Mouse (Mus musculus) intestine, postnatal 0 days (tissue): Measurements from ENCODE around the gene Dapk3. TPM values are rescaled to one million over a fixed set of nuclear protein-coding genes. Genes with fewer than 3 reads are reported as not detected.

Source experiments
- ATAC-seq: fragments of 200-750 bp; cut with Nextera tagmentation; 2 replicates; pipeline ENCODE4 v1.8.0; 2017; ENCODE audit warnings: mild to moderate bottlenecking, moderate TSS enrichment, moderate library complexity
- H3K27ac ChIP-seq: fragments of 300-500 bp; sonication (generic); 2 replicates; pipeline ENCODE4 v1.5.1; 2014; ENCODE audit warnings: mild to moderate bottlenecking, low read depth, low read length, moderate library complexity
- H3K27me3 ChIP-seq: fragments of 300-500 bp; sonication (generic); replicated peaks from 2 replicates; pipeline ENCODE4 v1.6.1; 2014; ENCODE audit warnings: low read length, mixed read lengths; ENCODE audit not compliant: control insufficient read depth, insufficient read depth
- H3K36me3 ChIP-seq: fragments of 300-500 bp; sonication (generic); 2 replicates; pipeline ENCODE4 v1.6.1; 2014; ENCODE audit warnings: mild to moderate bottlenecking, moderate library complexity; ENCODE audit not compliant: control insufficient read depth, insufficient read depth
- H3K4me1 ChIP-seq: fragments of 300-500 bp; sonication (generic); replicated peaks from 2 replicates; pipeline ENCODE4 v1.6.1; 2014; ENCODE audit warnings: antibody characterized with exemption, low read length, mixed read lengths; ENCODE audit not compliant: control insufficient read depth, insufficient read depth
- H3K4me2 ChIP-seq: fragments of 300-500 bp; sonication (generic); replicated peaks from 2 replicates; pipeline ENCODE4 v1.6.1; 2014; ENCODE audit warnings: low read depth, mild to moderate bottlenecking, moderate library complexity
- H3K4me3 ChIP-seq: fragments of 300-500 bp; sonication (generic); 2 replicates; pipeline ENCODE4 v1.5.1; 2014; ENCODE audit warnings: low read depth, low read length
- H3K9ac ChIP-seq: fragments of 300-500 bp; sonication (generic); 2 replicates; pipeline ENCODE4 v1.6.1; 2014; ENCODE audit warnings: mild to moderate bottlenecking, low read depth, low read length
- H3K9me3 ChIP-seq: fragments of 300-500 bp; sonication (generic); 2 replicates; pipeline ENCODE4 v1.6.1; 2016; ENCODE audit warnings: mixed run types; ENCODE audit not compliant: control insufficient read depth
- CTCF ChIP-seq: sonication (generic); IDR thresholded peaks from 2 replicates; pipeline ENCODE4 v1.5.1; 2016; ENCODE audit warnings: low read depth, mild to moderate bottlenecking, control low read depth, antibody characterized with exemption, moderate library complexity
- WGBS: fragments of 180-500 bp; shearing (Covaris S2); extraction: QIAGEN DNeasy Blood & Tissue Kit; methylation state at CpG from one replicate; pipeline ENCODE4 v1.1.7; 2014; 5-methylcytosine and 5-hydroxymethylcytosine counted together
- polyA plus RNA-seq: library from polyadenylated mRNA; unstranded; fragments of >200 nt; fragmentation: Nextera tagmentation; extraction: Ambion mirVana; gene quantifications from 2 replicates; pipeline ENCODE4 v1.2.1, GENCODE M21; 2015

Dapk3 gene
- polyA plus RNA-seq, 1 experiment from 2014 or later: 53.4 TPM

GRCm38 (mm10) chr10:81145307-81145706 is 37.5 kb upstream of the Dapk3 start:
- Histone ChIP-seq H3K4me1 (peaks cover 16% of the 10 kb centered on the region; the same call in 1 of the 2 replicates), H3K4me2 (peak overlapping the region; percentile 59), H3K9ac (0 out of 2 replicates have a peak overlapping the region, but pooled peaks have one; percentile 31), H3K4me3 (no peak overlapping the region), H3K36me3 (peaks cover 65% of the 10 kb centered on the region), H3K27me3 (no peaks in the 10 kb centered on the region), H3K27ac (peak overlapping the region; percentile 91), H3K9me3 (no peaks in the 10 kb centered on the region)
- 72% methylated on average over 6 of the region's 6 CpGs for WGBS
- TF ChIP-seq CTCF: no peak
- ATAC-seq: no peak

DNA sequence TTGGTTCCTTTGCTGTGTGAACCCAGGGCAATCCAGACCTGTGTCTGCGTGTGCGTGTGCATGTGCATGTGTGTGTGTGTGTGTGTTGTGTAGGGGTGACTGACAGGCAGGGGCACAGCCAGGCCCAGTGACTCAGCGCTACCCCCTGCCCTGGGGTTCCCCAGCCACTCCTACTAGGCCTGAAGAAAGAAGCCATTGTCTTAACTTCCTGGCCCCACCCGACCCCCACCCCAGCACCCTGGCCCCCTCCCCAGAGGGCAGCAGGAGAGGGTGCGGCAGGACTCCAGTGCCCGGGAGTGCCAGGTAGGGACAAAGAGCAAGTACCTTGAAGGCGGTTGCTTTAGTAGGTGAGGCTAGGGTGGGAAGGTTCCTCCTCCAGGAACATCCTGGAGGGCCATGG is 37.0 kb upstream of the Dapk3 start:
- H3K9ac ChIP-seq: peak overlapping the region; percentile 31; the same call in 1 of the 2 replicates
- no peaks in the 10 kb centered on the region for H3K27me3 ChIP-seq
- no peaks in the 10 kb centered on the region for H3K9me3 ChIP-seq
- TF ChIP-seq CTCF: no peak
- H3K4me1 ChIP-seq: peaks cover 12% of the 10 kb centered on the region; the same call in 1 of the 2 replicates
- peaks cover 68% of the 10 kb centered on the region for H3K36me3 ChIP-seq
- peak overlapping the region; percentile 21 for H3K4me3 ChIP-seq
- ATAC-seq: peak; percentile 70
- peak overlapping the region; percentile 59 for H3K4me2 ChIP-seq
- WGBS: 43% methylated on average over 7 of the region's 7 CpGs
- peak overlapping the region; percentile 91 for H3K27ac ChIP-seq

- Histone ChIP-seq H3K4me2 (peak overlapping the region; percentile 59), H3K4me3 (peak overlapping the region; percentile 21), H3K27me3 (no peaks in the 10 kb centered on the region), H3K27ac (peak overlapping the region; percentile 91), H3K9me3 (no peaks in the 10 kb centered on the region), H3K9ac (peak overlapping the region; percentile 31; the same call in 1 of the 2 replicates), H3K4me1 (peaks cover 7% of the 10 kb centered on the region; the same call in 1 of the 2 replicates), H3K36me3 (peaks cover 68% of the 10 kb centered on the region)
- WGBS: 38% methylated on average over 4 of the region's 4 CpGs
- no peak for TF ChIP-seq CTCF
- 0 out of 2 replicates have a peak, but pooled peaks have one; percentile 0 for ATAC-seq
Observed at GRCm38 (mm10) chr10:81146296-81146695, 36.5 kb upstream of the Dapk3 start.

GRCm38 (mm10) chr10:81151261-81151660 is 31.5 kb upstream of the Dapk3 start:
- Histone ChIP-seq H3K4me1 (0 out of 2 replicates have a peak, but pooled peaks cover 3% of the 10 kb centered on the region), H3K4me2 (no peak overlapping the region), H3K9ac (no peak overlapping the region), H3K9me3 (no peaks in the 10 kb centered on the region), H3K27me3 (no peaks in the 10 kb centered on the region), H3K4me3 (no peak overlapping the region), H3K27ac (no peak overlapping the region), H3K36me3 (peaks cover 73% of the 10 kb centered on the region)
- TF ChIP-seq CTCF: no peak
- no peak for ATAC-seq
- WGBS: 70% methylated on average over 6 of the region's 6 CpGs

- peaks cover 73% of the 10 kb centered on the region for H3K36me3 ChIP-seq
- H3K27ac ChIP-seq: peak overlapping the region; percentile 11; the same call in 1 of the 2 replicates
- WGBS: 60% methylated on average over 12 of the region's 12 CpGs
- no peaks in the 10 kb centered on the region for H3K4me1 ChIP-seq
- ATAC-seq: peak; percentile 29; the same call in 1 of the 2 replicates
- no peak for TF ChIP-seq CTCF
- no peaks in the 10 kb centered on the region for H3K9me3 ChIP-seq
- no peak overlapping the region for H3K4me3 ChIP-seq
- H3K9ac ChIP-seq: no peak overlapping the region
- H3K27me3 ChIP-seq: no peaks in the 10 kb centered on the region
- H3K4me2 ChIP-seq: no peak overlapping the region
Observed at GRCm38 (mm10) chr10:81152609-81153008, 30.2 kb upstream of the Dapk3 start.

DNA sequence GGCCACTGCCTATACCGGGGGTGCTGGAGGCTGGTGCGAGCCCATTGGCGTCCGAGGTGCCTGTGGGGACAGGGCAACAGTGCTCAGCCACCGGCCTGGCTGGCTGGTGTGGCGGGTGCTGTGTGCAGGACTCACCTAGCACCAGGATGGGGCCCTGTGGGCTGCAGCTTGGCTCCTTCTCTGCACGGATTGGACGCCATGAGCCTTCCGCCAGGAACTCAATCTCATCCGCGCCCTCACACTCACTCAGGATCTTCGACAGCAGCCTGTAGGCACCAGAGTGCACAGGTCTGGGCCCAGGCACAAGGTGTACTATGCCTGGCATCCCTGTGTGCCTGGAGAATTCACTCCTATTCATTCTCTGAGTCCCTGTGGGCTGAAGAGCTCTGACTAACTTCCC is 28.5 kb upstream of the Dapk3 start:
- no peak for ATAC-seq
- TF ChIP-seq CTCF: no peak
- H3K27me3 ChIP-seq: no peaks in the 10 kb centered on the region
- H3K4me1 ChIP-seq: no peaks in the 10 kb centered on the region
- 0 out of 2 replicates have a peak overlapping the region, but pooled peaks have one; percentile 21 for H3K27ac ChIP-seq
- no peak overlapping the region for H3K4me2 ChIP-seq
- H3K36me3 ChIP-seq: peaks cover 69% of the 10 kb centered on the region
- WGBS: 88% methylated on average over 12 of the region's 12 CpGs
- H3K9ac ChIP-seq: no peak overlapping the region
- no peaks in the 10 kb centered on the region for H3K9me3 ChIP-seq
- H3K4me3 ChIP-seq: no peak overlapping the region
